Mouse (Mus musculus) cerebellum, postnatal 4 days (tissue): ENCODE measurements at regions not wholly inside any gene's neighbourhood (a gene's known extent, or its start where the extent isn't known, plus 50 kb on each side); places are given as distances from the start of the nearest gene placed in this dataset.

Experiments
- DNase-seq, 2 experiments: peaks; one replicate each; pipeline ENCODE4 v3.0.0; 2022; ENCODE audit warnings: low spot score in 2 of 2, mixed read lengths in 1 of 2

GRCm38 (mm10) chr2:11416122-11416521 is 137.8 kb downstream of the Pfkfb3 start:
- DNase-seq = no peak

- no peak for DNase-seq
Measured at GRCm38 (mm10) chr2:11412521-11412920, 141.4 kb downstream of the Pfkfb3 start.

GRCm38 (mm10) chr2:11408497-11408896 is 145.4 kb downstream of the Pfkfb3 start:
- no peak for DNase-seq

- DNase-seq = no peak
Measured at GRCm38 (mm10) chr2:11406103-11406615, 147.7 kb downstream of the Pfkfb3 start.

- no peak for DNase-seq
Measured at GRCm38 (mm10) chr2:11402218-11402848, 151.5 kb downstream of the Pfkfb3 start.

- DNase-seq = no peak
Measured at GRCm38 (mm10) chr2:11399411-11399810, 154.5 kb downstream of the Pfkfb3 start.

GRCm38 (mm10) chr2:11398949-11399348 is 154.9 kb downstream of the Pfkfb3 start:
- no peak for DNase-seq

GRCm38 (mm10) chr2:11398391-11398790 is 155.5 kb downstream of the Pfkfb3 start:
- no peak for DNase-seq

GRCm38 (mm10) chr2:11396835-11397234 is 157.0 kb downstream of the Pfkfb3 start:
- DNase-seq = no peak

- DNase-seq = no peak
Measured at GRCm38 (mm10) chr2:11394675-11395349, 159.1 kb downstream of the Pfkfb3 start.

- peak in 1 of 2 experiments; percentile 16 for DNase-seq
Measured at GRCm38 (mm10) chr2:11391725-11392124, 162.2 kb downstream of the Pfkfb3 start.

- no peak for DNase-seq
Measured at GRCm38 (mm10) chr2:11390667-11391334, 163.1 kb downstream of the Pfkfb3 start.

- DNase-seq = no peak
Measured at GRCm38 (mm10) chr2:11387623-11388022, 166.3 kb downstream of the Pfkfb3 start.

GRCm38 (mm10) chr2:11383815-11384214 is 170.1 kb downstream of the Pfkfb3 start:
- DNase-seq = no peak

GRCm38 (mm10) chr2:11377213-11377612 is 176.7 kb downstream of the Pfkfb3 start:
- no peak for DNase-seq

GRCm38 (mm10) chr2:11375726-11376454 is 178.0 kb downstream of the Pfkfb3 start:
- DNase-seq = no peak

GRCm38 (mm10) chr2:11375092-11375491 is 178.8 kb downstream of the Pfkfb3 start:
- DNase-seq = no peak

GRCm38 (mm10) chr2:11370273-11370672 is 183.6 kb downstream of the Pfkfb3 start:
- DNase-seq = no peak

- DNase-seq = no peak
Measured at GRCm38 (mm10) chr2:11367319-11367718, 186.6 kb downstream of the Pfkfb3 start.

- no peak for DNase-seq
Measured at GRCm38 (mm10) chr2:11365815-11366214, 188.1 kb downstream of the Pfkfb3 start.

GRCm38 (mm10) chr2:11365371-11365770 is 188.5 kb downstream of the Pfkfb3 start:
- DNase-seq = no peak

- no peak for DNase-seq
Measured at GRCm38 (mm10) chr2:11364111-11364510, 189.8 kb downstream of the Pfkfb3 start.
